In the genomic region with DNA sequence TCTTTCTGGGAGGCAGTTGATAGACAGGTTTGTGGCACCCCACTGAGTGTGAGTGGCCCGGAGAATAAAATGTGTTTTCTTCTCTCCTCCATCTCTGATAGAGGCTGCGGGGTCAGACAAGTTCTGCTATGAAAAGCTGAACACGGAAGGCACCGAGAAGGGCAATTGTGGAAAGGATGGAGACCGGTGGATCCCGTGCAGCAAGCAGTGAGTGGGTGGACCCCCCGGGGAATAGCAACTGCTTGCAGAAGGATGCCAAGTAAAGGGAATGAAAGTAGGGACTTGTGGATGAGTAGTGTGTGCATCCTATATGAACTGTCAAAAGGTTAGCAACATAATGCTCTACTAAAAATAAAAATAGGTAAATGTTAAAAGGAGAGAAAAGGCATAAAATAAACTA, we compare ENCODE assay signal across 22 mouse cellular contexts. TPM values are rescaled to one million over a fixed set of nuclear protein-coding genes. Genes with fewer than 3 reads are reported as not detected.
DNase-seq lines count a peak whose midpoint lies in the region; ATAC-seq lines count a peak whose summit lies in the region.
"Had no signal": no experiment of that assay in that cellular context is flagged by ENCODE, and none has a peak within 500 bp of the region (broad histone marks: within the 10 kb centered on the region; RNA-seq: fewer than 3 reads in every experiment).

No protein-coding gene starts in this region.

- DNase-seq in cerebellum, postnatal 10 days: peak; percentile 63 to 73
- no peak for DNase-seq in limb, embryonic 10.5 days (ENCODE audit: low spot score)
- DNase-seq: adrenal gland, postnatal 14 days; heart, postnatal 10 days; kidney, adult 18-20 months; kidney, postnatal 10 days; right cerebral cortex, postnatal 4 days; thymus, postnatal 14 days had no signal

- H3K9me3 ChIP-seq in forebrain, embryonic 12.5 days: no peaks in the 10 kb centered on the region
- H3K9me3 ChIP-seq in forebrain, embryonic 15.5 days: no peaks in the 10 kb centered on the region
- no peaks in the 10 kb centered on the region for H3K9me3 ChIP-seq in midbrain, embryonic 13.5 days
- no peaks in the 10 kb centered on the region for H3K9me3 ChIP-seq in midbrain, embryonic 16.5 days (replicated peaks; ENCODE audit: control insufficient read depth, low read length, poor library complexity, severe bottlenecking)
- no peaks in the 10 kb centered on the region for H3K9me3 ChIP-seq in limb, embryonic 10.5 days (replicated peaks)
- H3K9me3 ChIP-seq in kidney, embryonic 14.5 days (ENCODE audit: control insufficient read depth, low read length): no peaks in the 10 kb centered on the region
- H3K9me3 ChIP-seq: G1E had no signal

- H3K36me3 ChIP-seq in forebrain, embryonic 12.5 days (replicated peaks): no peaks in the 10 kb centered on the region
- H3K36me3 ChIP-seq in forebrain, embryonic 15.5 days: no peaks in the 10 kb centered on the region
- 0 out of 2 replicates have a peak, but pooled peaks cover 4% of the 10 kb centered on the region for H3K36me3 ChIP-seq in midbrain, embryonic 13.5 days
- H3K36me3 ChIP-seq in midbrain, embryonic 16.5 days (ENCODE audit: control insufficient read depth, insufficient read depth, low read length): no peaks in the 10 kb centered on the region; the same call in 1 of the 2 replicates
- no peaks in the 10 kb centered on the region for H3K36me3 ChIP-seq in limb, embryonic 10.5 days
- no peaks in the 10 kb centered on the region for H3K36me3 ChIP-seq in kidney, embryonic 14.5 days (ENCODE audit: control insufficient read depth, insufficient read depth, low read length)
- H3K36me3 ChIP-seq: G1E had no signal

- H3K4me2 ChIP-seq in forebrain, embryonic 12.5 days: no peak overlapping the region
- H3K4me2 ChIP-seq in forebrain, embryonic 15.5 days (replicated peaks): no peak overlapping the region
- no peak overlapping the region for H3K4me2 ChIP-seq in midbrain, embryonic 13.5 days (replicated peaks)
- H3K4me2 ChIP-seq in midbrain, embryonic 16.5 days (ENCODE audit: low read length): no peak overlapping the region
- H3K4me2 ChIP-seq in kidney, embryonic 14.5 days (replicated peaks; ENCODE audit: low read depth, low read length): no peak overlapping the region
- H3K4me2 ChIP-seq: heart, embryonic 11.5 days; liver, embryonic 11.5 days had no signal

- ATAC-seq in forebrain, embryonic 12.5 days (ENCODE audit: low FRiP score): no peak
- no peak for ATAC-seq in forebrain, embryonic 15.5 days (replicated peaks)
- ATAC-seq in midbrain, embryonic 13.5 days: no peak
- ATAC-seq in midbrain, embryonic 16.5 days: no peak
- ATAC-seq in kidney, embryonic 14.5 days (ENCODE audit: low FRiP score, low TSS enrichment): no peak

- WGBS in forebrain, embryonic 12.5 days: 13% methylated on average over 7 of the region's 7 CpGs
- 16% methylated on average over 7 of the region's 7 CpGs for WGBS in forebrain, embryonic 15.5 days
- WGBS in midbrain, embryonic 13.5 days: 30% methylated on average over 7 of the region's 7 CpGs
- WGBS in midbrain, embryonic 16.5 days: 29% methylated on average over 7 of the region's 7 CpGs
- WGBS in limb, embryonic 10.5 days: 46% methylated on average over 7 of the region's 7 CpGs
- WGBS in kidney, embryonic 14.5 days: 54% methylated on average over 7 of the region's 7 CpGs

- H3K4me1 ChIP-seq in forebrain, embryonic 12.5 days: peaks cover 14% of the 10 kb centered on the region
- no peaks in the 10 kb centered on the region for H3K4me1 ChIP-seq in forebrain, embryonic 15.5 days
- peaks cover 14% of the 10 kb centered on the region; the same call in 1 of the 2 replicates for H3K4me1 ChIP-seq in midbrain, embryonic 13.5 days (replicated peaks)
- no peaks in the 10 kb centered on the region for H3K4me1 ChIP-seq in midbrain, embryonic 16.5 days (ENCODE audit: control insufficient read depth, insufficient read depth, low read length)
- peaks cover 14% of the 10 kb centered on the region; the same call in 1 of the 2 replicates for H3K4me1 ChIP-seq in limb, embryonic 10.5 days
- no peaks in the 10 kb centered on the region for H3K4me1 ChIP-seq in kidney, embryonic 14.5 days (ENCODE audit: control insufficient read depth, insufficient read depth, low read length)

- peak overlapping the region; percentile 65; the same call in 1 of the 2 replicates for H3K27ac ChIP-seq in forebrain, embryonic 12.5 days
- H3K27ac ChIP-seq in forebrain, embryonic 15.5 days (replicated peaks): no peak overlapping the region
- no peak overlapping the region for H3K27ac ChIP-seq in midbrain, embryonic 13.5 days
- no peak overlapping the region for H3K27ac ChIP-seq in midbrain, embryonic 16.5 days (ENCODE audit: low read length)
- H3K27ac ChIP-seq in limb, embryonic 10.5 days: no peak overlapping the region
- H3K27ac ChIP-seq in kidney, embryonic 14.5 days (ENCODE audit: low read depth, low read length): no peak overlapping the region
- H3K27ac ChIP-seq: layer of hippocampus, adult 2 months; stomach, postnatal 0 days had no signal

- no peak overlapping the region for H3K4me3 ChIP-seq in forebrain, embryonic 12.5 days (replicated peaks)
- H3K4me3 ChIP-seq in forebrain, embryonic 15.5 days: no peak overlapping the region
- no peak overlapping the region for H3K4me3 ChIP-seq in midbrain, embryonic 13.5 days (replicated peaks)
- no peak overlapping the region for H3K4me3 ChIP-seq in midbrain, embryonic 16.5 days (ENCODE audit: low read depth, low read length)
- H3K4me3 ChIP-seq in limb, embryonic 10.5 days: no peak overlapping the region
- H3K4me3 ChIP-seq in kidney, embryonic 14.5 days (ENCODE audit: low read length): no peak overlapping the region
- H3K4me3 ChIP-seq: layer of hippocampus, adult 2 months had no signal

- no peak overlapping the region for H3K9ac ChIP-seq in forebrain, embryonic 12.5 days
- no peak overlapping the region for H3K9ac ChIP-seq in forebrain, embryonic 15.5 days (replicated peaks)
- 0 out of 2 replicates have a peak overlapping the region, but pooled peaks have one; percentile 6 for H3K9ac ChIP-seq in midbrain, embryonic 13.5 days (replicated peaks)
- no peak overlapping the region for H3K9ac ChIP-seq in midbrain, embryonic 16.5 days (ENCODE audit: low read depth, low read length)
- no peak overlapping the region for H3K9ac ChIP-seq in kidney, embryonic 14.5 days (ENCODE audit: low read depth, low read length)

- H3K27me3 ChIP-seq in forebrain, embryonic 12.5 days: no peaks in the 10 kb centered on the region
- no peaks in the 10 kb centered on the region for H3K27me3 ChIP-seq in forebrain, embryonic 15.5 days
- peaks cover 9% of the 10 kb centered on the region for H3K27me3 ChIP-seq in midbrain, embryonic 13.5 days
- no peaks in the 10 kb centered on the region for H3K27me3 ChIP-seq in midbrain, embryonic 16.5 days (ENCODE audit: control insufficient read depth, insufficient read depth, low read depth, low read length)
- no peaks in the 10 kb centered on the region for H3K27me3 ChIP-seq in limb, embryonic 10.5 days (ENCODE audit: low read depth, poor library complexity, severe bottlenecking)
- H3K27me3 ChIP-seq in kidney, embryonic 14.5 days (ENCODE audit: control insufficient read depth, insufficient read depth, low read length): no peaks in the 10 kb centered on the region

RNA-seq across cellular contexts. Expression of a gene that starts 49.3 kb away (rescaled TPM):
- not detected in 2 replicates for polyA plus RNA-seq in forebrain, embryonic 12.5 days (2016; fragmentation: Nextera tagmentation; extraction: Ambion mirVana)
- 0.17 TPM in 1 of 2 replicates, not detected in the other for polyA plus RNA-seq in forebrain, embryonic 15.5 days (2015; fragmentation: Nextera tagmentation; extraction: Ambion mirVana)
- polyA plus RNA-seq in midbrain, embryonic 13.5 days (2015; fragmentation: Nextera tagmentation; extraction: Ambion mirVana): not detected in 2 replicates
- polyA plus RNA-seq in midbrain, embryonic 16.5 days (2015; fragmentation: Nextera tagmentation; extraction: Ambion mirVana): not detected in 2 replicates
- not detected in 2 replicates for polyA plus RNA-seq in limb, embryonic 10.5 days (2016; fragmentation: Nextera tagmentation; extraction: Ambion mirVana)
- polyA plus RNA-seq in kidney, embryonic 14.5 days (2014; fragmentation: Nextera tagmentation; extraction: Ambion mirVana): not detected in 2 replicates
- polyA plus RNA-seq: embryonic facial prominence, embryonic 14.5 days; G1E; heart, embryonic 11.5 days; hindbrain, embryonic 11.5 days; limb, embryonic 11.5 days; liver, embryonic 11.5 days; neural tube, embryonic 11.5 days; stomach, postnatal 0 days had no signal
